In genomic region chr15:52095629-52096190, GRCm38 (mm10) we compare ENCODE assay signal across 26 mouse cellular contexts.
DNase-seq lines count a peak whose midpoint lies in the region; ATAC-seq and TF ChIP-seq lines count a peak whose summit lies in the region.
"Had no signal": no experiment of that assay in that cellular context is flagged by ENCODE, and none has a peak within 500 bp of the region (broad histone marks: within the 10 kb centered on the region; RNA-seq: fewer than 3 reads in every experiment).

No protein-coding gene starts in this region.

- no peak for DNase-seq in kidney, adult 18-20 months
- peak; percentile 51 for DNase-seq in kidney, postnatal 0 days (ENCODE audit: low spot score)
- no peak for DNase-seq in kidney, postnatal 4 days
- DNase-seq in Patski (ENCODE audit: low read depth, low spot score) = peak; percentile 55
- DNase-seq: adrenal gland, adult 2 months; adrenal gland, postnatal 10 days; adrenal gland, postnatal 25 days; B cell, adult 2 months; cerebellum, adult 11 months; cerebellum, adult 18-20 months; cerebellum, adult 8-10 months; cerebellum, adult 9-11 months; cerebellum, postnatal 14 days; cerebellum, postnatal 36 days; embryo, embryonic 11 days had no signal

- no peak overlapping the region for H3K27ac ChIP-seq in kidney, embryonic 15.5 days
- no peak overlapping the region for H3K27ac ChIP-seq in kidney, postnatal 0 days
- H3K27ac ChIP-seq: embryonic facial prominence, embryonic 13.5 days; embryonic facial prominence, embryonic 15.5 days; forebrain, embryonic 10.5 days; forebrain, embryonic 12.5 days had no signal

- H3K4me1 ChIP-seq in kidney, embryonic 15.5 days = 0 out of 2 replicates have a peak, but pooled peaks cover 6% of the 10 kb centered on the region
- no peaks in the 10 kb centered on the region for H3K4me1 ChIP-seq in kidney, postnatal 0 days (replicated peaks; ENCODE audit: insufficient read depth, low read length)
- H3K4me1 ChIP-seq: embryonic facial prominence, embryonic 13.5 days; embryonic facial prominence, embryonic 15.5 days; forebrain, embryonic 10.5 days; forebrain, embryonic 12.5 days had no signal

- no peaks in the 10 kb centered on the region for H3K36me3 ChIP-seq in kidney, embryonic 15.5 days
- H3K36me3 ChIP-seq in kidney, postnatal 0 days (ENCODE audit: insufficient read depth, low read length) = no peaks in the 10 kb centered on the region
- H3K36me3 ChIP-seq: embryonic facial prominence, embryonic 13.5 days; embryonic facial prominence, embryonic 15.5 days; forebrain, embryonic 10.5 days; forebrain, embryonic 12.5 days; G1E had no signal

- H3K4me2 ChIP-seq in kidney, embryonic 15.5 days = no peak overlapping the region
- no peak overlapping the region for H3K4me2 ChIP-seq in kidney, postnatal 0 days (ENCODE audit: low read length)
- H3K4me2 ChIP-seq: embryonic facial prominence, embryonic 13.5 days; embryonic facial prominence, embryonic 15.5 days; forebrain, embryonic 12.5 days had no signal

- CTCF ChIA-PET in Patski (lab: Charles Lee) = interaction anchor here (1.5 kb wide), 1 partner anchor 17 kb away, joined by 3 read pairs; no protein-coding TSS in a partner anchor

- 26% methylated on average over 6 of the region's 6 CpGs for WGBS in kidney, embryonic 15.5 days
- WGBS in kidney, postnatal 0 days = 12% methylated on average over 6 of the region's 6 CpGs

- in situ Hi-C loops in Patski (cut with MboI; ENCODE audit: low pct_unique_long_range_greater_than_20kb) = no loop called here

- H3K9me3 ChIP-seq in kidney, embryonic 15.5 days (replicated peaks) = no peaks in the 10 kb centered on the region
- no peaks in the 10 kb centered on the region for H3K9me3 ChIP-seq in kidney, postnatal 0 days (replicated peaks; ENCODE audit: low read length)
- H3K9me3 ChIP-seq: embryonic facial prominence, embryonic 13.5 days; embryonic facial prominence, embryonic 15.5 days; forebrain, embryonic 10.5 days; forebrain, embryonic 12.5 days; G1E had no signal

- POLR2A ChIA-PET in Patski (lab: Charles Lee) = no interaction called here

- 0 out of 2 replicates have a peak, but pooled peaks have one; percentile 54 for ATAC-seq in kidney, embryonic 15.5 days (replicated peaks; ENCODE audit: low FRiP score)
- no peak for ATAC-seq in kidney, postnatal 0 days (replicated peaks; ENCODE audit: low FRiP score, low read depth)
- ATAC-seq in Patski = peak; percentile 74
- ATAC-seq: CD4-positive, CD25-positive, alpha-beta regulatory T cell, adult 4 months; forebrain, embryonic 14.5 days; forebrain, embryonic 16.5 days had no signal

- H3K27me3 ChIP-seq in kidney, embryonic 15.5 days = 0 out of 2 replicates have a peak, but pooled peaks cover 2% of the 10 kb centered on the region
- no peaks in the 10 kb centered on the region for H3K27me3 ChIP-seq in kidney, postnatal 0 days (ENCODE audit: insufficient read depth, low read length)
- no peaks in the 10 kb centered on the region for H3K27me3 ChIP-seq in Patski
- H3K27me3 ChIP-seq: CH12.LX; embryonic facial prominence, embryonic 13.5 days; embryonic facial prominence, embryonic 15.5 days; forebrain, embryonic 12.5 days had no signal

- no peak overlapping the region for H3K9ac ChIP-seq in kidney, embryonic 15.5 days
- H3K9ac ChIP-seq in kidney, postnatal 0 days (ENCODE audit: low read depth, low read length) = no peak overlapping the region
- H3K9ac ChIP-seq: embryonic facial prominence, embryonic 13.5 days; embryonic facial prominence, embryonic 15.5 days; forebrain, embryonic 12.5 days had no signal

- TF ChIP-seq CTCF in kidney, postnatal 0 days (IDR thresholded peaks at IDR 0.05; ENCODE audit: low read depth) = no peak
- TF ChIP-seq CTCF in Patski (IDR thresholded peaks at IDR 0.05) = no peak

- H3K4me3 ChIP-seq in kidney, embryonic 15.5 days (replicated peaks) = no peak overlapping the region
- H3K4me3 ChIP-seq in kidney, postnatal 0 days (replicated peaks; ENCODE audit: low read depth, low read length) = no peak overlapping the region
- H3K4me3 ChIP-seq: embryonic facial prominence, embryonic 13.5 days; embryonic facial prominence, embryonic 15.5 days; erythroblast, embryonic 14.5 days; forebrain, embryonic 10.5 days; forebrain, embryonic 12.5 days had no signal

Comparison
In these comparisons a context has a peak if more than half of its experiments do, and no peak if none do; other contexts are left out.
1. DNase-seq: peak in kidney, postnatal 0 days (single experiment) and Patski (single experiment); none in kidney, adult 18-20 months (single experiment) and kidney, postnatal 4 days (0 of 2).